In the genomic region with DNA sequence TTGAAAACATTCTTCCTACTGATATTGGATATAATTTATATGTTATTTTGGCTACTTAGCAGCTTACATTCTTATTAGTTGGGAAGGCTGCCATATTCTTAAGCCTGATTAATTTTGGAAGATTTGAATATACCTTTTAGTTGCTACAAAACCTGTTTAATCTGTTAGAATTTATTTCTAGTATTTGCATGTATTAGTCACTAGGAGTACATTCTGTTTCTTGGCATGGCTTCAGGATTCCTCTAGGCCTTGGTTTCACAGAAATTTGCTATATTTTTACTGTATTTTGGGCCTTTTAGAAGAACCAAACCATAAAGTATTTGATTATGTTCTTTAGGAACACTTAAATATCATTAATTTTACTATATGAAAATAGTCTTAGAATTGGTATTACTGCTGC, we compare ENCODE assay signal across 28 mouse cellular contexts.
DNase-seq lines count a peak whose midpoint lies in the region; ATAC-seq and TF ChIP-seq lines count a peak whose summit lies in the region.
"Had no signal": no experiment of that assay in that cellular context is flagged by ENCODE, and none has a peak within 500 bp of the region (broad histone marks: within the 10 kb centered on the region; RNA-seq: fewer than 3 reads in every experiment).

No protein-coding gene starts in this region.

- TF ChIP-seq POLR2A in limb, embryonic 14.5 days (IDR thresholded peaks at IDR 0.05; ENCODE audit: borderline replicate concordance, extremely low read depth, insufficient read depth, insufficient read length), result no peak
- TF ChIP-seq POLR2A in brain, embryonic 14.5 days (IDR thresholded peaks at IDR 0.05; ENCODE audit: borderline replicate concordance, extremely low read depth, insufficient read depth, insufficient read length, poor library complexity, severe bottlenecking), result no peak

- H3K4me3 ChIP-seq in embryonic facial prominence, embryonic 14.5 days (ENCODE audit: low read depth, low read length), result no peak overlapping the region
- H3K4me3 ChIP-seq in embryonic facial prominence, embryonic 10.5 days, result no peak overlapping the region
- no peak overlapping the region for H3K4me3 ChIP-seq in limb, embryonic 14.5 days (replicated peaks; ENCODE audit: low read length)
- H3K4me3 ChIP-seq in limb, embryonic 10.5 days, result no peak overlapping the region
- H3K4me3 ChIP-seq: embryonic facial prominence, embryonic 12.5 days; erythroblast, embryonic 14.5 days; forebrain, embryonic 12.5 days; gastrocnemius, adult 2 months; heart, embryonic 12.5 days; heart, embryonic 15.5 days; hindbrain, embryonic 10.5 days; hindbrain, embryonic 13.5 days; intestine, embryonic 15.5 days had no signal

- DNase-seq in embryonic facial prominence, embryonic 14.5 days (ENCODE audit: low spot score), result peak; percentile 11
- no peak for DNase-seq in embryonic facial prominence, embryonic 10.5 days (ENCODE audit: low spot score)
- peak; percentile 4 for DNase-seq in limb, embryonic 14.5 days (ENCODE audit: low spot score)
- DNase-seq in limb, embryonic 10.5 days (ENCODE audit: low spot score), result no peak
- peak; percentile 11 for DNase-seq in Muller cell, postnatal 12 days (ENCODE audit: inconsistent ontology term)
- peak; percentile 22 for DNase-seq in brain, embryonic 14.5 days (ENCODE audit: low read depth)
- DNase-seq in natural killer cell, adult 2 months (ENCODE audit: low spot score in 2 of 2), result no peak
- DNase-seq: adrenal gland, adult 2 months; adrenal gland, postnatal 14 days; cerebellum, adult 11 months; forebrain, postnatal 0 days; gastrocnemius, adult 2 months; gastrocnemius, postnatal 14 days; heart, adult 18-20 months; heart, postnatal 10 days; heart, postnatal 36 days; kidney, adult 11 months had no signal

- H3K36me3 ChIP-seq in embryonic facial prominence, embryonic 14.5 days (ENCODE audit: control insufficient read depth, insufficient read depth, low read length), result no peaks in the 10 kb centered on the region
- no peaks in the 10 kb centered on the region for H3K36me3 ChIP-seq in embryonic facial prominence, embryonic 10.5 days (replicated peaks)
- H3K36me3 ChIP-seq in limb, embryonic 14.5 days (ENCODE audit: control insufficient read depth, insufficient read depth, low read length), result no peaks in the 10 kb centered on the region
- no peaks in the 10 kb centered on the region for H3K36me3 ChIP-seq in limb, embryonic 10.5 days
- H3K36me3 ChIP-seq: embryonic facial prominence, embryonic 12.5 days; forebrain, embryonic 12.5 days; heart, embryonic 12.5 days; heart, embryonic 15.5 days; hindbrain, embryonic 10.5 days; hindbrain, embryonic 13.5 days; intestine, embryonic 15.5 days had no signal

- H3K27ac ChIP-seq in embryonic facial prominence, embryonic 14.5 days (replicated peaks; ENCODE audit: low read depth, low read length), result no peak overlapping the region
- no peak overlapping the region for H3K27ac ChIP-seq in embryonic facial prominence, embryonic 10.5 days (replicated peaks)
- H3K27ac ChIP-seq in limb, embryonic 14.5 days (replicated peaks; ENCODE audit: low read depth, low read length), result no peak overlapping the region
- H3K27ac ChIP-seq in limb, embryonic 10.5 days, result no peak overlapping the region
- H3K27ac ChIP-seq: embryonic facial prominence, embryonic 12.5 days; forebrain, embryonic 12.5 days; gastrocnemius, adult 2 months; hindbrain, embryonic 10.5 days; hindbrain, embryonic 13.5 days; intestine, embryonic 15.5 days had no signal

- no peak overlapping the region for H3K9ac ChIP-seq in embryonic facial prominence, embryonic 14.5 days (ENCODE audit: low read depth, low read length)
- H3K9ac ChIP-seq in limb, embryonic 14.5 days (ENCODE audit: low read depth, low read length, severe bottlenecking), result no peak overlapping the region
- H3K9ac ChIP-seq: embryonic facial prominence, embryonic 12.5 days; forebrain, embryonic 12.5 days; forebrain, postnatal 0 days; heart, embryonic 12.5 days; heart, embryonic 15.5 days; hindbrain, embryonic 13.5 days; intestine, embryonic 15.5 days had no signal

- ATAC-seq in embryonic facial prominence, embryonic 14.5 days (ENCODE audit: low read depth), result no peak
- ATAC-seq in limb, embryonic 14.5 days (ENCODE audit: low FRiP score, low read depth), result no peak
- ATAC-seq: CD4-positive, CD25-positive, alpha-beta regulatory T cell, adult 4 months; forebrain, postnatal 0 days; hindbrain, embryonic 16.5 days; intestine, embryonic 15.5 days; Patski had no signal

- no peaks in the 10 kb centered on the region for H3K4me1 ChIP-seq in embryonic facial prominence, embryonic 14.5 days (ENCODE audit: control insufficient read depth, insufficient read depth, low read length)
- H3K4me1 ChIP-seq in embryonic facial prominence, embryonic 10.5 days, result no peaks in the 10 kb centered on the region
- no peaks in the 10 kb centered on the region for H3K4me1 ChIP-seq in limb, embryonic 14.5 days (ENCODE audit: control insufficient read depth, insufficient read depth, low read length)
- H3K4me1 ChIP-seq in limb, embryonic 10.5 days, result no peaks in the 10 kb centered on the region
- H3K4me1 ChIP-seq: embryonic facial prominence, embryonic 12.5 days; forebrain, embryonic 12.5 days; heart, embryonic 12.5 days; hindbrain, embryonic 10.5 days; hindbrain, embryonic 13.5 days; intestine, embryonic 15.5 days had no signal

- TF ChIP-seq CTCF in brain, embryonic 14.5 days (IDR thresholded peaks at IDR 0.05; ENCODE audit: borderline replicate concordance, extremely low read depth, insufficient read depth, insufficient read length), result no peak

- no peaks in the 10 kb centered on the region for H3K27me3 ChIP-seq in embryonic facial prominence, embryonic 14.5 days (replicated peaks; ENCODE audit: control insufficient read depth, insufficient read depth, low read length)
- no peaks in the 10 kb centered on the region for H3K27me3 ChIP-seq in embryonic facial prominence, embryonic 10.5 days (replicated peaks; ENCODE audit: low read depth, poor library complexity, severe bottlenecking)
- no peaks in the 10 kb centered on the region for H3K27me3 ChIP-seq in limb, embryonic 14.5 days (ENCODE audit: control insufficient read depth, insufficient read depth, low read length)
- H3K27me3 ChIP-seq in limb, embryonic 10.5 days (ENCODE audit: low read depth, poor library complexity, severe bottlenecking), result no peaks in the 10 kb centered on the region
- H3K27me3 ChIP-seq: embryonic facial prominence, embryonic 12.5 days; forebrain, embryonic 12.5 days; heart, embryonic 12.5 days; heart, embryonic 15.5 days; hindbrain, embryonic 13.5 days; intestine, embryonic 15.5 days had no signal

- no peak overlapping the region for H3K4me2 ChIP-seq in embryonic facial prominence, embryonic 14.5 days (ENCODE audit: low read depth, low read length)
- no peak overlapping the region for H3K4me2 ChIP-seq in limb, embryonic 14.5 days (replicated peaks; ENCODE audit: low read depth, low read length, severe bottlenecking)
- H3K4me2 ChIP-seq: embryonic facial prominence, embryonic 12.5 days; forebrain, embryonic 12.5 days; heart, embryonic 12.5 days; heart, embryonic 15.5 days; hindbrain, embryonic 13.5 days; intestine, embryonic 15.5 days had no signal

- H3K9me3 ChIP-seq in embryonic facial prominence, embryonic 14.5 days (ENCODE audit: control insufficient read depth, low read length), result no peaks in the 10 kb centered on the region
- no peaks in the 10 kb centered on the region for H3K9me3 ChIP-seq in embryonic facial prominence, embryonic 10.5 days
- no peaks in the 10 kb centered on the region for H3K9me3 ChIP-seq in limb, embryonic 14.5 days (ENCODE audit: control insufficient read depth, low read length)
- no peaks in the 10 kb centered on the region for H3K9me3 ChIP-seq in limb, embryonic 10.5 days (replicated peaks)
- H3K9me3 ChIP-seq: embryonic facial prominence, embryonic 12.5 days; forebrain, embryonic 12.5 days; heart, embryonic 12.5 days; heart, embryonic 15.5 days; hindbrain, embryonic 10.5 days; hindbrain, embryonic 13.5 days; intestine, embryonic 15.5 days had no signal

Comparison
In these comparisons a context has a peak if more than half of its experiments do, and no peak if none do; other contexts are left out.
1. DNase-seq: peak in embryonic facial prominence, embryonic 14.5 days (single experiment), limb, embryonic 14.5 days (single experiment), Muller cell, postnatal 12 days (single experiment) and brain, embryonic 14.5 days (single experiment); none in embryonic facial prominence, embryonic 10.5 days (single experiment), limb, embryonic 10.5 days (single experiment) and natural killer cell, adult 2 months (0 of 2).